Mouse (Mus musculus) intestine, embryonic 14.5 days (tissue): Measurements from ENCODE around the gene Zfpl1. TPM values are rescaled to one million over a fixed set of nuclear protein-coding genes. Genes with fewer than 3 reads are reported as not detected.

Experiments
- ATAC-seq: fragments of 200-750 bp; cut with Nextera tagmentation; replicated peaks from 2 replicates; pipeline ENCODE4 v1.8.0; 2017; ENCODE audit warnings: low read depth, moderate number of reproducible peaks, moderate TSS enrichment, moderate library complexity; ENCODE audit not compliant: low FRiP score, low TSS enrichment
- DNase-seq: peaks from one replicate; pipeline ENCODE4 v3.0.0-alpha.2; 2018; ENCODE audit warnings: low spot score
- H3K27ac ChIP-seq: fragments of 300-500 bp; sonication (generic); 2 replicates; pipeline ENCODE4 v1.5.1; 2014; ENCODE audit warnings: low read depth, mild to moderate bottlenecking, control low read depth
- H3K27me3 ChIP-seq: fragments of 300-500 bp; sonication (generic); replicated peaks from 2 replicates; pipeline ENCODE4 v1.6.1; 2014; ENCODE audit warnings: low read length, control low read depth; ENCODE audit not compliant: control insufficient read depth, insufficient read depth
- H3K36me3 ChIP-seq: fragments of 300-500 bp; sonication (generic); 2 replicates; pipeline ENCODE4 v1.6.1; 2014; ENCODE audit warnings: low read length, control low read depth; ENCODE audit not compliant: control insufficient read depth, insufficient read depth
- H3K4me1 ChIP-seq: fragments of 300-500 bp; sonication (generic); replicated peaks from 2 replicates; pipeline ENCODE4 v1.6.1; 2014; ENCODE audit warnings: low read length, control low read depth, mixed read lengths; ENCODE audit not compliant: control insufficient read depth, insufficient read depth
- H3K4me2 ChIP-seq: fragments of 300-500 bp; sonication (generic); 2 replicates; pipeline ENCODE4 v1.6.1; 2014; ENCODE audit warnings: low read length
- H3K4me3 ChIP-seq: fragments of 300-500 bp; sonication (generic); 2 replicates; pipeline ENCODE4 v1.5.1; 2014; ENCODE audit warnings: low read depth, low read length, control low read depth, mixed read lengths
- H3K9ac ChIP-seq: fragments of 300-500 bp; sonication (generic); 2 replicates; pipeline ENCODE4 v1.6.1; 2014; ENCODE audit warnings: mild to moderate bottlenecking, low read length
- H3K9me3 ChIP-seq: fragments of 300-500 bp; sonication (generic); 2 replicates; pipeline ENCODE4 v1.6.1; 2016; ENCODE audit warnings: low read length, control low read depth; ENCODE audit not compliant: control insufficient read depth
- WGBS: fragments of 180-500 bp; shearing (Covaris S2); extraction: QIAGEN DNeasy Blood & Tissue Kit; methylation state at CpG from one replicate; pipeline ENCODE4 v1.1.7; 2014; 5-methylcytosine and 5-hydroxymethylcytosine counted together
- polyA plus RNA-seq: library from polyadenylated mRNA; unstranded; fragments of >200 nt; fragmentation: Nextera tagmentation; extraction: Ambion mirVana; gene quantifications from 2 replicates; pipeline ENCODE4 v1.2.1, GENCODE M21; 2014

Zfpl1 gene
- polyA plus RNA-seq, 1 experiment from 2014 or later: 70.9 TPM

DNA sequence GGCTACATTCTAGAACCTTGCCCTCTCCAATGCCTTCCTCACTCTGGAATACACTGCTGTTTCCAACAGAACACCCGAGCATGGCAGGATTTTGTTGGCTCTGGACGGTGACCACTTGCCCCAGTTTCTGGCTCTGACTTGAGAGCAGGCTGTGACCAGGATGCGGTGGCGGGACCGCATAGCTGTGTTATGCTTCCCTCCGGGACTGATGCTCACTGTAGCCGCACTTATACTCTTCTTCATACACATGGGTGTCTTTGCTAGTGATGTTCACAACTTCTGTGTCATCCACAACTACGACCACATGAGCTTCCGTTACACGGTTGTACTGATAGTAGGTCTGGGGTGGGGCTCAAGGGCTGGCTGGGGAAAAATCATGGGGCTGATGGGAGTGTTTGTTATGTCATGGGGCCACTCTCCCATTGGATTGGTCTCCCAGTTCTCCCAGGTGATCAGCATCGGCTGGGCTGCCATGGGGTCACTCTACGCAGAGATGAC is 4.7 kb downstream of the Zfpl1 start, which contains the start of gene Tmem262:
Gene Tmem262, plus strand, starts transcription at position 51 of the 498 bp plus-strand sequence.
- DNase-seq: no peak
- ATAC-seq: no peak
- Histone ChIP-seq H3K9me3 (no peaks in the 10 kb centered on the region), H3K9ac (no peak within 1 kb of the TSS), H3K27me3 (no peaks in the 10 kb centered on the region), H3K27ac (no peak within 1 kb of the TSS), H3K4me3 (no peak within 1 kb of the TSS), H3K36me3 (peaks cover 41% of the 10 kb centered on the region), H3K4me2 (no peak within 1 kb of the TSS), H3K4me1 (peaks cover 20% of the 10 kb centered on the region)
- WGBS: 93% methylated on average over 12 of the region's 12 CpGs

DNA sequence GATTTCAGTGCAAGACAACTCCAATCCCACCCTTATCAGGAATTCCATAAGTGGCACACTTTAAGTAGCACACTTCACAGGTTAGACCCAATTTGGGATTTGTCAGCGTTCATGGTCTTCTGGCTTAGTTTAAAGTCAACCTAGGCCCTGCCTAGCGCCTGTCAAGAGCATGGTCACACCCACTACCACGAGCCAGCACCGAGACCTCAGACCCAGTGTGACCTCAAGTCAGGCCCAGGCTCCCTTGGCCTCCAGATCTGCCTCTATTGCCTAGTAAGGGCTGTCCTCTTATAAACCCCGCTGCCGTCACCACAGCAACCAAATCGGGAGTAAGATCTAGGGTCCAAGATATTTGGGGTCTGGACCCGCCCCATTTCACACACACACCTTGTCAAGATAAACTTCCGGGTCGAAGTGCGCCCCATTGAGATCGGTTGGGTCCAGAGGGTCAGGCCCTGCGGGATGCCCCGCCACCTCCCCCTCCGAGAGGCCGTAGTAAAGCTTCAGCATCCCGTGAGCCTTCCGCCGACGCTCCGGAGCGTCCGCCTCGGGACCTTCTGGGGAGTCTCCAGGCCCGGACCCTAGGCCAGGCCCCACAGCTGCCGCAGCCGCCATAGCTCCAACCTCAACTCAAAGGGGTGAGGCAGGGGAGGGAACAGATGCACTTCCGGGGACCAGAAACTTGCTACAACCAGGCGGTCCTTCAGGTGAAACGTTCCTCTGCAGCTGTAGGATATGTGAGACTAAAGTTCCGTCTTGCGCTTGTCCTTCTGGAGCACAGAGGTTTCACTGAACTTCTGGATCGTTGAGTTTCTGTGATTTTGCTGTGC is 8.0 kb downstream of the Zfpl1 start, which contains the start of gene Vps51:
Gene Vps51, minus strand, starts transcription at position 668 of the 830 bp plus-strand sequence.
- H3K4me2 ChIP-seq: peak within 1 kb of the TSS; percentile 97
- peak within 1 kb of the TSS; percentile 81 for H3K27ac ChIP-seq
- H3K36me3 ChIP-seq: peaks cover 49% of the 10 kb centered on the region
- H3K4me1 ChIP-seq: peaks cover 8% of the 10 kb centered on the region
- ATAC-seq: peak; percentile 82
- peak within 1 kb of the TSS; percentile 72 for H3K9ac ChIP-seq
- peak within 1 kb of the TSS; percentile 80 for H3K4me3 ChIP-seq
- H3K27me3 ChIP-seq: no peaks in the 10 kb centered on the region
- DNase-seq: peak; percentile 94
- WGBS: 1% methylated on average over 33 of the region's 33 CpGs
- H3K9me3 ChIP-seq: no peaks in the 10 kb centered on the region

DNA sequence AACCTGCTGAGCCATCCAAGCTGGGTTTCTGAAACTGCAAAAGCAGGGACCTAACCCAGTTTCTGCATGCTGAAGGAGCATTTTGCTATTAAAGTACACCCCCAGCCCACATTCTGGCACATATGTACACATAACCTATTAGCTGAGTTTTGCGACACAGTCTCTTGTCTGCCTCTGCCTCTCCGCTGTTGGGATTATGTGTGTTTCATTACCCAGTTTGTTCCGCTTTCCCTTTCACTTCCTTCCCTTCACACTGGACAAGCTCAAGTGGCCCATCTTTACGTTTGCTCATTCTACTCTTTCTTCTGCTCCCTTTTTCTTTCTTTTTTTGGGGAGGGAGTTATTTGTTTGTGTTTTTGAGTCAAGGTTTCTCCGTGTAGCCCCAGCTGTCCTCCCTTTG is 10.9 kb downstream of the Zfpl1 start:
- no peak overlapping the region for H3K27ac ChIP-seq

DNA sequence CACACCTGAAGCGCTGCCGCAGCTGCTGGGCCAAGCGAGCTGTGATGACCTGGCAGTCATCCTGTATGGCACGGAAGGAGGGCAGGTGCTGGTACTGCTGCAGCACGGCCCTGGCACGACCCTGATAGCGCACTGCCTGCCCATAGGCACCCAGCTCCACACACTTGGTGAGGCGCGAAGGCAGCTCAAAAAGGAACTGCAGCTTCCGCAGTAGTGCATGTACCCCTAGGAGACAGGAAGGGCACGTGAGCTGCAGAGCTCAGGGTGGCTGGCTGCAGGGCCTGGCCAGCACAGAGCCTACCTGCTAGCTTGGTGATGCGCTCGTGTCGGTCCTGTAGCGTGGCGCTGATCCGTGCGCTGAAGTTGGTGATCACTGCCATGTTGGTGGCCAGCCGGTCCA is 13.5 kb downstream of the Zfpl1 start:
- H3K9ac ChIP-seq: no peak overlapping the region
- H3K27me3 ChIP-seq: no peaks in the 10 kb centered on the region
- H3K27ac ChIP-seq: no peak overlapping the region
- no peak overlapping the region for H3K4me2 ChIP-seq
- DNase-seq: no peak
- ATAC-seq: no peak
- WGBS: 92% methylated on average over 19 of the region's 19 CpGs
- H3K4me1 ChIP-seq: peaks cover 17% of the 10 kb centered on the region
- no peaks in the 10 kb centered on the region for H3K9me3 ChIP-seq
- no peak overlapping the region for H3K4me3 ChIP-seq
- peaks cover 52% of the 10 kb centered on the region for H3K36me3 ChIP-seq

More for the DNA sequence above, 10.9 kb downstream of the Zfpl1 start:
- Histone ChIP-seq H3K36me3 (peaks cover 52% of the 10 kb centered on the region), H3K4me1 (peaks cover 8% of the 10 kb centered on the region), H3K4me2 (no peak overlapping the region), H3K9ac (no peak overlapping the region), H3K4me3 (no peak overlapping the region), H3K9me3 (no peaks in the 10 kb centered on the region), H3K27me3 (no peaks in the 10 kb centered on the region)
- 94% methylated on average over 5 of the region's 5 CpGs for WGBS
- no peak for ATAC-seq
- DNase-seq: no peak

DNA sequence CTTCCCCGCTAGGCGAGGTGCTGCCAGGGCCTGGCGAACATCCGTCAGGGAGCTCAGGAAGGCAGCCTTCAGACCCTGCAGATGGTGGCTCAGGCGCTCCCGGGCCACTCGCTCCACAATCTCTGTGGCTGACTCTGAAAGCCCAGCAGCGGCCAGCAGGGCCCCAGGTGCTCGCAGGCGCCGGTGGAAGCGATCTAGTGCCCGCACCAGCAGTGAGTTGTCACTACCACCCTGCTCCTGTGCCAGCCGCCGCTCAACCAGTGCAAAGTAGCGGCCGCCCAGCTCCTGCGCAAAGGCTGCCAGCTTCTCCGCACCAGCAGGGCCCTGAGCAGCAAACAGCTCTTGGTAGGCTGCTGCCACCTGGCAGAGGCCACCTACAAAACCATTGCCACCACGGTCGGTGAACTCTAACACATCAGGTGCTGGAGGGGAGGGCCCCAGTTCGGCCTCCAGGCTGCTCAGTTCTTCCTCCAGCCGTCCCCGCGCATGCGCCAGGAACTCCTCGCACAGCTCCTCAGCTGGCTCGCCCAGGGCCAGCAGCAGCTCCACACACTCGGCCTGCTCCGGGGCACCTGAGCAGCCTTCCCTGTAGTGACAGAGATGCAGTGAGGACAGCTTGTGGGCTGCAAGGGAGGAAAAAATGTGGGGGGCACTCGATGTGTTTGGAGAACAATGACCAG is 14.0 kb downstream of the Zfpl1 start:
- H3K9ac ChIP-seq: no peak overlapping the region
- H3K4me2 ChIP-seq: no peak overlapping the region
- H3K9me3 ChIP-seq: no peaks in the 10 kb centered on the region
- H3K4me3 ChIP-seq: no peak overlapping the region
- WGBS: 92% methylated on average over 31 of the region's 31 CpGs
- ATAC-seq (no peak), DNase-seq (no peak)
- H3K27me3 ChIP-seq: no peaks in the 10 kb centered on the region
- no peak overlapping the region for H3K27ac ChIP-seq
- H3K36me3 ChIP-seq: peaks cover 52% of the 10 kb centered on the region
- peaks cover 12% of the 10 kb centered on the region for H3K4me1 ChIP-seq

DNA sequence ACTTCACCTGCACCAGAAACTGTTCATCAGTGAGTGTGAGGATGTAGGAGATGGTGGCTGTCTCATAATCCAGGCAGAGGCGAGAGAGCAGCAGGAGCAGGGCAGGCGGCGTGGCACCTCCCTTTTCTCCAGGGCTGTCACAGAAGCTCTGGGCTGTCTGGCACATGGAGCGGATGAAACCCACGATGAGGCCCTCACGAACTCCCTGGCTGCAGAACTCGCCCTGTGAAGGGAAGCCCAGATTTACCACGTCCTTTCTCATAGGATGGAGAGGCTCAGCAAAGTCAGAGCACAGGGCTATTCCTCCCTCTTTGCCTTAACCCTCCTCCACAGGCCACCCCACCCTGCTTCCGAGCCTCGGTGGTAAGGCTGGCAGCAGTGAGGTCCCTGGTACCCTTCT is 14.9 kb downstream of the Zfpl1 start:
- no peak for ATAC-seq
- DNase-seq: no peak
- no peak overlapping the region for H3K4me2 ChIP-seq
- H3K27me3 ChIP-seq: no peaks in the 10 kb centered on the region
- no peak overlapping the region for H3K27ac ChIP-seq
- no peak overlapping the region for H3K4me3 ChIP-seq
- WGBS: 92% methylated on average over 10 of the region's 10 CpGs
- peaks cover 12% of the 10 kb centered on the region for H3K4me1 ChIP-seq
- peaks cover 43% of the 10 kb centered on the region for H3K36me3 ChIP-seq
- no peaks in the 10 kb centered on the region for H3K9me3 ChIP-seq
- H3K9ac ChIP-seq: no peak overlapping the region

DNA sequence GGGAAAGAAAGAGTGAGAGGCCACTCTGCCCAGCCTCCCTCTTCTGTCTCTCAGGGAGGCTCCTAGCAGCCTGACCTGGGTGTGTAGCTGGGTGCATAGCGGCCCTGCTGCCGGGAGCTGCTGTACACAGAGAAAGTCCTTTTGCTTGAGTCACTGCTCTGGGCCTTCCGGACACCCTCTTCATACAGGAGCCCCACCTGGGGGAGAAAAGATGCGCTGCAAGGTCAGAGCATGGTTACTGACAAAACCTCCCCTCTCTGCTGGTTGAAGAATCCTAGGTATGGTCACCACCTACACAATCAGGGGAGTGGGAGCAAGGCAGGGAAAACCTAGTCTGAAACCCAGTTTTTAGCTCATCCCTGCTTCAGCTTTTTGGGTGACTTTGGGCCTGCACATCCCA is 15.8 kb downstream of the Zfpl1 start:
- Histone ChIP-seq H3K4me3 (no peak overlapping the region), H3K27me3 (no peaks in the 10 kb centered on the region), H3K9ac (no peak overlapping the region), H3K4me1 (peaks cover 12% of the 10 kb centered on the region), H3K9me3 (no peaks in the 10 kb centered on the region), H3K27ac (no peak overlapping the region), H3K4me2 (no peak overlapping the region), H3K36me3 (peaks cover 40% of the 10 kb centered on the region)
- no peak for ATAC-seq
- WGBS: 71% methylated on average over 4 of the region's 4 CpGs
- no peak for DNase-seq

DNA sequence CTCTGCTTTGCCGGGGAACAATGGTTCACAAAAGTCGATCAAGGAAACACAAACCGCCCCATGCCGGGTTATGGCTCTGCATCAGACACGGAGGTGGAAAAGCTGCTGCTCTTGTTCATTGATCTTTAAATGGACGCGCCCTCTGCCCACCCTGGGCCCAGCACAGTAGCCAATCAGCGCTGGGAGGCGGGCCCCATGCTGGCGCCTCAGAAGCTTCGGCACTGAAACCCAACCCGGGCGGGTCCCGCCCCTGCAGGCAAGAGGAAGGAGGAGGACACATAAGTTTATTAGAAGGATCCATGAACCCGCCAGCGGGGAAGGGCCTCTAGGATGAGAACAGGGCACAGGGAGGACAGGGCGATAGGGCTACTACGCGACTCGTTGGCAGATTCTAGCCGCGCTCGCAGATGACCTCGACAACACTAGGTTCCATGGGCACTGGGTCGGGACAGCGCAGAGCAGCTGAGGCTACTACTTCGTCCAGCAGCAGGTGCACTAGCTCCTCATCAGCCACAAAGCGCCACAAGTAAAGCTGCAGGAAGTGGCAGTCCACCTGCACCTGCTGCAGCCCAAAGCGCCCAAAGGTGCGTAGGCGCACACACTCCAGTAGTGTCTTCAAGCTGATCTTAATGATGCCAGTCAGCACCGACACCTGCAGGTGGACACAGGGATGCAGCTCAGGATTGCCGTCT is 16.9 kb downstream of the Zfpl1 start, which contains the start of gene Tm7sf2:
Gene Tm7sf2, minus strand, starts transcription at position 650 of the 692 bp plus-strand sequence.
- peak within 1 kb of the TSS; percentile 48 for H3K4me3 ChIP-seq
- H3K9ac ChIP-seq: peak within 1 kb of the TSS; percentile 55
- no peaks in the 10 kb centered on the region for H3K9me3 ChIP-seq
- H3K4me1 ChIP-seq: peaks cover 12% of the 10 kb centered on the region
- ATAC-seq (peak; percentile 93), DNase-seq (peak; percentile 86)
- peak within 1 kb of the TSS; percentile 74 for H3K27ac ChIP-seq
- 8% methylated on average over 33 of the region's 33 CpGs for WGBS
- peak within 1 kb of the TSS; percentile 96 for H3K4me2 ChIP-seq
- peaks cover 32% of the 10 kb centered on the region for H3K36me3 ChIP-seq
- no peaks in the 10 kb centered on the region for H3K27me3 ChIP-seq
